Comparison of ENCODE assay signal across 21 mouse cellular contexts in genomic region chr7:135576329-135576728, GRCm38 (mm10). TPM values are rescaled to one million over a fixed set of nuclear protein-coding genes. Genes with fewer than 3 reads are reported as not detected.
"Had no signal": no experiment of that assay in that cellular context is flagged by ENCODE, and none has a peak within 500 bp of the region (broad histone marks: within the 10 kb centered on the region; RNA-seq: fewer than 3 reads in every experiment).

No protein-coding gene starts in this region.

- H3K27ac ChIP-seq: neural tube, embryonic 13.5 days; neural tube, embryonic 15.5 days; stomach, embryonic 15.5 days; stomach, postnatal 0 days had no signal

- H3K4me2 ChIP-seq: neural tube, embryonic 13.5 days; neural tube, embryonic 15.5 days; stomach, embryonic 15.5 days had no signal

- H3K4me3 ChIP-seq: neural tube, embryonic 13.5 days; neural tube, embryonic 15.5 days; stomach, embryonic 15.5 days had no signal

- H3K27me3 ChIP-seq: neural tube, embryonic 13.5 days; neural tube, embryonic 15.5 days; stomach, embryonic 15.5 days had no signal

- H3K9ac ChIP-seq: neural tube, embryonic 13.5 days; neural tube, embryonic 15.5 days; stomach, embryonic 15.5 days had no signal

- H3K36me3 ChIP-seq: neural tube, embryonic 13.5 days; neural tube, embryonic 15.5 days; stomach, embryonic 15.5 days had no signal

- H3K9me3 ChIP-seq: neural tube, embryonic 13.5 days; neural tube, embryonic 15.5 days; stomach, embryonic 15.5 days had no signal

- DNase-seq: retina, postnatal 1 day; right cerebral cortex, adult 18-20 months; right cerebral cortex, postnatal 14 days; right cerebral cortex, postnatal 25 days; right cerebral cortex, postnatal 4 days; spleen, adult 18-20 months; thymus, adult 18-20 months; thymus, adult 2 months; thymus, postnatal 14 days; thymus, postnatal 25 days; thymus, postnatal 36 days; thymus, postnatal 4 days had no signal

- H3K4me1 ChIP-seq: stomach, embryonic 15.5 days had no signal

RNA-seq across cellular contexts. Expression of gene Clrn3, which starts 47.9 kb away (rescaled TPM):
- total RNA-seq: neutrophil, adult 5-6 weeks had no signal
- polyA plus RNA-seq: neural tube, embryonic 13.5 days; neural tube, embryonic 14.5 days; neural tube, embryonic 15.5 days; spleen, adult 2 months; testis, adult 2 months; urinary bladder, adult 2 months had no signal
